ENCODE assay signal across 8 mouse cellular contexts in the genomic region with DNA sequence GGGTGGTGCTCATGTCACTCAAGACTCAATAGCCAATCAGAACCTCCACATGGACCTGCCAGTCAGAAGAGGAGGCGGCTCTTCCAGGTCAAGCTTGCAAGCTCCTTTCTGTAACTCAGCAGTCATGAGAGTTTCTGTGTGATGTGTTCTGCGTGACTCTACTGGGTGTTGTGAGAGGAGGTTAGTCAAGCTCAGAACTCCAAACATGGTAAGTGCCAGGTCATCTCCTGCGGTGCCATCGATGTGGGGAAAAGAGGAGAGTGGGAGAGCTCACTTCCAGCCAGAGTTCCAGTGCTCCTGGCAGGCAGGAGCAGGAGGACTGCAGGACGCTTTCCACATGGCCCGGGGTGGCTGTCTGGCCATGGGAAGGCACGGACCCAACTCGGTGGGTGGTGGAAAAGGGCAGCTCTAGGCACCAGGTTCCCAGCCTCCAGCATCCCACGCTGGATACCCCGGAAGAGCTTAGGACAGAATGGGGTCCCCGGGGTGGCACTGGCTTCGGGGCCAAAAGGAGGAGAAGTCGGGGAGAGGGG. TPM values are rescaled to one million over a fixed set of nuclear protein-coding genes. Genes with fewer than 3 reads are reported as not detected.
DNase-seq lines count a peak whose midpoint lies in the region; ATAC-seq and TF ChIP-seq lines count a peak whose summit lies in the region.
"Not testable (repeated sequence)": the region's sequence is repeated elsewhere in the genome, so short reads cannot be mapped to it uniquely, and the experiment has no call there.

A gene (plus strand): TSS at position 51 of the 533 bp plus-strand sequence.

- not testable (repeated sequence) for TF ChIP-seq POLR2A in heart, adult 2 months (IDR thresholded peaks at IDR 0.05; ENCODE audit: insufficient read depth, low read depth, low read length)

- WGBS in embryonic facial prominence, embryonic 15.5 days, result 54% methylated on average over 9 of the region's 13 CpGs
- WGBS in heart, adult 2 months, result 37% methylated on average over 12 of the region's 13 CpGs
- 52% methylated on average over 10 of the region's 13 CpGs for WGBS in liver, embryonic 13.5 days (ENCODE audit: insufficient replicate concordance)

- DNase-seq in 3T3-L1 (ENCODE audit: low read depth, low spot score), result peak; percentile 4
- peak; percentile 8 for DNase-seq in cerebellum, adult 11 months
- peak; percentile 11 to 19 for DNase-seq in heart, adult 2 months
- peak in 1 of 2 experiments; percentile 10 for DNase-seq in heart, postnatal 36 days
- peak; percentile 14 for DNase-seq in kidney, adult 9 months
- not testable (repeated sequence) for DNase-seq in liver, embryonic 13.5 days
- peak; percentile 0 for DNase-seq in naive thymus-derived CD4-positive, alpha-beta T cell, adult 2 months (ENCODE audit: low read depth)

- intact Hi-C loops in heart, adult 2 months (cut with DNase I); heart, postnatal 36 days (cut with DNase I): not testable (repeated sequence)

- not testable (repeated sequence) for H3K27me3 ChIP-seq in embryonic facial prominence, embryonic 15.5 days; heart, adult 2 months (ENCODE audit: control insufficient read depth, insufficient read depth, low read length); liver, embryonic 13.5 days

- H3K27ac ChIP-seq in embryonic facial prominence, embryonic 15.5 days (replicated peaks); heart, adult 2 months; liver, embryonic 13.5 days: not testable (repeated sequence)

- not testable (repeated sequence) for H3K79me2 ChIP-seq in heart, adult 2 months (replicated peaks; ENCODE audit: control insufficient read depth, insufficient read depth, low read length)

- 0 out of 2 replicates have a peak within 1 kb of the TSS, but pooled peaks have one; percentile 19 for H3K4me2 ChIP-seq in embryonic facial prominence, embryonic 15.5 days (replicated peaks)
- H3K4me2 ChIP-seq in liver, embryonic 13.5 days, result not testable (repeated sequence)

- H3K9me3 ChIP-seq in embryonic facial prominence, embryonic 15.5 days (replicated peaks); liver, embryonic 13.5 days (replicated peaks): not testable (repeated sequence)

- ATAC-seq in embryonic facial prominence, embryonic 15.5 days (ENCODE audit: insufficient number of reproducible peaks, low FRiP score, low TSS enrichment, low read depth); liver, embryonic 13.5 days (ENCODE audit: low read depth): not testable (repeated sequence)

- H3K4me3 ChIP-seq in embryonic facial prominence, embryonic 15.5 days (replicated peaks), result peak within 1 kb of the TSS; percentile 27
- not testable (repeated sequence) for H3K4me3 ChIP-seq in heart, adult 2 months
- peak within 1 kb of the TSS; percentile 39; the same call in 1 of the 2 replicates for H3K4me3 ChIP-seq in liver, embryonic 13.5 days (replicated peaks)

- not testable (repeated sequence) for TF ChIP-seq EP300 in heart, adult 2 months (IDR thresholded peaks at IDR 0.05; ENCODE audit: insufficient read depth, low read depth, low read length)

- not testable (repeated sequence) for H3K4me1 ChIP-seq in embryonic facial prominence, embryonic 15.5 days; heart, adult 2 months (ENCODE audit: control insufficient read depth, insufficient read depth, low read length); liver, embryonic 13.5 days (replicated peaks)

- TF ChIP-seq CTCF in heart, adult 2 months (IDR thresholded peaks at IDR 0.05), result not testable (repeated sequence)

- not testable (repeated sequence) for H3K9ac ChIP-seq in embryonic facial prominence, embryonic 15.5 days; liver, embryonic 13.5 days
- peak within 1 kb of the TSS; percentile 69 for H3K9ac ChIP-seq in heart, adult 2 months (ENCODE audit: low read depth, low read length)

- not testable (repeated sequence) for H3K36me3 ChIP-seq in embryonic facial prominence, embryonic 15.5 days; heart, adult 2 months (ENCODE audit: control insufficient read depth, insufficient read depth, low read length); liver, embryonic 13.5 days

RNA-seq across cellular contexts. Expression of the gene that starts here (rescaled TPM):
- 2.8 and 3.3 TPM in 2 replicates for polyA plus RNA-seq in embryonic facial prominence, embryonic 15.5 days (2015; fragmentation: Nextera tagmentation; extraction: Ambion mirVana)
- 10 to 100 TPM; 54.1 to 66.7 TPM for total RNA-seq in heart, adult 2 months (2021)
- polyA plus RNA-seq in heart, adult 2 months (2012; rRNA removed), result 3.5 and 9.3 TPM in 2 replicates
- 10 to 100 TPM; 41.4 to 50.0 TPM for total RNA-seq in heart, postnatal 36 days (2021)
- 1.2 and 1.9 TPM in 2 replicates for polyA plus RNA-seq in liver, embryonic 13.5 days (2015; fragmentation: Nextera tagmentation; extraction: Ambion mirVana)
